Mouse (Mus musculus) lung, embryonic 14.5 days (tissue): Measurements from ENCODE around the gene Agxt. TPM values are rescaled to one million over a fixed set of nuclear protein-coding genes. Genes with fewer than 3 reads are reported as not detected.

Experiments used
- ATAC-seq: fragments of 200-750 bp; cut with Nextera tagmentation; 2 replicates; pipeline ENCODE4 v1.8.0; 2017; ENCODE audit warnings: mild to moderate bottlenecking, moderate TSS enrichment, moderate library complexity; ENCODE audit not compliant: insufficient read depth
- DNase-seq: peaks from one replicate; pipeline ENCODE4 v3.0.0-alpha.2; 2015
- H3K27ac ChIP-seq: fragments of 300-500 bp; sonication (generic); 2 replicates; pipeline ENCODE4 v1.5.1; 2014; ENCODE audit warnings: low read depth, mild to moderate bottlenecking, moderate library complexity
- H3K27me3 ChIP-seq: fragments of 300-500 bp; sonication (generic); 2 replicates; pipeline ENCODE4 v1.6.1; 2014; ENCODE audit warnings: low read length, control low read depth; ENCODE audit not compliant: insufficient read depth
- H3K36me3 ChIP-seq: fragments of 300-500 bp; sonication (generic); 2 replicates; pipeline ENCODE4 v1.6.1; 2014; ENCODE audit warnings: control low read depth; ENCODE audit not compliant: insufficient read depth
- H3K4me1 ChIP-seq: fragments of 300-500 bp; sonication (generic); 2 replicates; pipeline ENCODE4 v1.6.1; 2014; ENCODE audit warnings: antibody characterized with exemption, control low read depth; ENCODE audit not compliant: insufficient read depth
- H3K4me2 ChIP-seq: fragments of 300-500 bp; sonication (generic); 2 replicates; pipeline ENCODE4 v1.6.1; 2014; ENCODE audit warnings: mild to moderate bottlenecking
- H3K4me3 ChIP-seq: fragments of 300-500 bp; sonication (generic); 2 replicates; pipeline ENCODE4 v1.5.1; 2014; ENCODE audit warnings: low read depth, low read length
- H3K9ac ChIP-seq: fragments of 300-500 bp; sonication (generic); 2 replicates; pipeline ENCODE4 v1.6.1; 2014
- H3K9me3 ChIP-seq: fragments of 300-500 bp; sonication (generic); 2 replicates; pipeline ENCODE4 v1.6.1; 2016; ENCODE audit warnings: low read depth, low read length, control low read depth
- CTCF ChIP-seq: IDR thresholded peaks from 2 replicates; pipeline ENCODE4 v1.5.1; 2016; ENCODE audit warnings: antibody characterized with exemption, low read depth
- WGBS: fragments of 180-500 bp; shearing (Covaris S2); extraction: QIAGEN DNeasy Blood & Tissue Kit; methylation state at CpG from one replicate; pipeline ENCODE4 v1.1.7; 2014; 5-methylcytosine and 5-hydroxymethylcytosine counted together
- polyA plus RNA-seq: library from polyadenylated mRNA; unstranded; fragments of >200 nt; fragmentation: Nextera tagmentation; extraction: Ambion mirVana; gene quantifications from 2 replicates; pipeline ENCODE4 v1.2.1, GENCODE M21; 2014

The Agxt gene
- polyA plus RNA-seq, 1 experiment from 2014 or later = not detected

DNA sequence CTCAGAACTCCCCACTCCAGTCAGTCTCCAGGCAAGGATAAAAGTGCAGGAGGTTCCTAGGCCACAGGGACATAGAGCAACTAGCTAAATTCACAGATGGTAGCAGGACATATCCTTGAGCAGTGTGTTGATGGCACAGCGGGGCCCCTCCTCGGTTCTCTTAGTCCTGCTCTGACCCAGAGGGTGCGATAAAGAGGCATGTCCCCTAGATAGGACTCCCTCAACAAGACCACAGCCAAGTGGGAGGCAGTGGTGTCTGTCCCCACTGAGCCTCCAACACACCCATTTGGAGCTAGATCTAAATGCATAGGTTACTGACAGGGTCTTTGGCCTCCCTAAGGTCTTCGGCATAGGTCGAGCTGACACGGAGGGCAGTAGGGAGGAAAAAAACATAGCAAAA, 40.8 kb downstream of the Agxt start:
- H3K4me2 ChIP-seq = peak overlapping the region; percentile 63
- no peak for TF ChIP-seq CTCF
- ATAC-seq (peak; percentile 9; the same call in 1 of the 2 replicates), DNase-seq (peak; percentile 45)
- H3K9me3 ChIP-seq = no peaks in the 10 kb centered on the region
- no peak overlapping the region for H3K9ac ChIP-seq
- H3K27ac ChIP-seq = peak overlapping the region; percentile 96
- no peaks in the 10 kb centered on the region for H3K36me3 ChIP-seq
- no peak overlapping the region for H3K4me3 ChIP-seq
- 7% methylated on average over 6 of the region's 6 CpGs for WGBS
- H3K4me1 ChIP-seq = peaks cover 16% of the 10 kb centered on the region
- no peaks in the 10 kb centered on the region for H3K27me3 ChIP-seq

DNA sequence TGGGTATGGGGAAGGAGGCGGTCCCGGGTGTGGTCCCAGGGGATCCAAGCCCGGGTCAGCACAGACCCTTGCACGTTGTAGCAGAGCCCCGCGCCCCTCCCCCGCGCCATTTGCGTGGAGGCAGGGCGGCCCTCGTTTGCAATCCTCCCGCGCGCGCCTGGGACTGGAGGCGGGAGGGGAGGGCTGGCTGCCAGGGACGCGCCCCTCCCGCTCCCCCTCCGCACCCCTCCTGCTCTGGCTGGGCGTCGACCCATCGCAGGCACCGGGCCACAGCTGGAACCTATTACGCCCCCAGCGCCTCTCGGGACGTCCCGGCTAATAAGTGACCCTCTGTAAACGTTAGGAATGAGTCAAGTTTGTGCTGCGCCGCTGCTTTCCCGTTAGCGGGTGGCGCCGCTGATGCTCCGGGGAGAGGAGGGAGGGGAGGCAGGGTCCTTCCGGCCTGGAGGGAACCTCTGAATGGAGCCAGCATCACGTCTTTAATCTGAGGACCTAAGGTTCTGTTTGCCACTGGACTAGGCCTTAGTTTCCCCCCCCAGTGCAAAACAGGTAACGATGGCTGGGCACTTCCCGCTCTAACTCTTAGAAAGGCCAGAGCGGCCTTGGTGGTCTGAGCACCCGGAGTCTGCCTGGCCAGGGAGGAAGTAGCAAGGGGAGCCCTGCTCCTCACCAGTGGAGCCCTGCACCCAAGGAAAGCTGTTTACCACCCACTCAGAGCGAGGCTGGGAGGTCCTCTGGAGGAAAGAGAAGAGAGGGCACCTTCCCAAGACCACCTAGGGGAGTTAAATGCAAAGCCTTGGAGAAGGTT, 41.7 kb downstream of the Agxt start:
- ATAC-seq (peak; percentile 92), DNase-seq (peak; percentile 94)
- Histone ChIP-seq H3K9me3 (no peaks in the 10 kb centered on the region), H3K36me3 (no peaks in the 10 kb centered on the region), H3K4me2 (peak overlapping the region; percentile 63), H3K4me3 (peak overlapping the region; percentile 26), H3K9ac (peak overlapping the region; percentile 32; the same call in 1 of the 2 replicates), H3K27ac (peak overlapping the region; percentile 96), H3K27me3 (no peaks in the 10 kb centered on the region), H3K4me1 (peaks cover 16% of the 10 kb centered on the region)
- 2% methylated on average over 44 of the region's 44 CpGs for WGBS
- TF ChIP-seq CTCF = no peak

DNA sequence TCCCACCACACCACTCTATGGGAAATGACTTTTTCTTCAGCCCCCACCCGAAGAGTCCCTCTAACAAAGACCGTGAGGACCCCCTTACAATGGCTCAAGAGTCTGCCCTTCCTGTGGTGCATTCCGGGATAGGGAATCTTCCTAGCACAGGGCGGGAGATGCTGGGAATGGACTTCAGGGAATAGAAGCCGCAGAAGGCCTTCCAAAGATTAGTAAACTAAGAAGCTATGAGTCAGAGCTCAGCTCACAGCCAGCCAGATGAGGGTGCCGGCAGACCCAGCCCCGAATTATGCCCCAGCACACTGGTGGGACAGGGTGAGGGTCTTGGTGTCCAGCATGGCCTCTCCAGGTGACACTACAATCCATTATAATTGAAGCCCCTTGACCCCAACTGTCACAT, 47.2 kb downstream of the Agxt start:
- no peak for ATAC-seq
- H3K4me3 ChIP-seq = no peak overlapping the region
- H3K9ac ChIP-seq = no peak overlapping the region
- no peak overlapping the region for H3K4me2 ChIP-seq
- TF ChIP-seq CTCF = no peak
- H3K27me3 ChIP-seq = no peaks in the 10 kb centered on the region
- no peak for DNase-seq
- no peaks in the 10 kb centered on the region for H3K9me3 ChIP-seq
- H3K27ac ChIP-seq = no peak overlapping the region
- 87% methylated on average over 7 of the region's 7 CpGs for whole genome bisulfite sequencing
- no peaks in the 10 kb centered on the region for H3K36me3 ChIP-seq
- H3K4me1 ChIP-seq = peaks cover 6% of the 10 kb centered on the region

DNA sequence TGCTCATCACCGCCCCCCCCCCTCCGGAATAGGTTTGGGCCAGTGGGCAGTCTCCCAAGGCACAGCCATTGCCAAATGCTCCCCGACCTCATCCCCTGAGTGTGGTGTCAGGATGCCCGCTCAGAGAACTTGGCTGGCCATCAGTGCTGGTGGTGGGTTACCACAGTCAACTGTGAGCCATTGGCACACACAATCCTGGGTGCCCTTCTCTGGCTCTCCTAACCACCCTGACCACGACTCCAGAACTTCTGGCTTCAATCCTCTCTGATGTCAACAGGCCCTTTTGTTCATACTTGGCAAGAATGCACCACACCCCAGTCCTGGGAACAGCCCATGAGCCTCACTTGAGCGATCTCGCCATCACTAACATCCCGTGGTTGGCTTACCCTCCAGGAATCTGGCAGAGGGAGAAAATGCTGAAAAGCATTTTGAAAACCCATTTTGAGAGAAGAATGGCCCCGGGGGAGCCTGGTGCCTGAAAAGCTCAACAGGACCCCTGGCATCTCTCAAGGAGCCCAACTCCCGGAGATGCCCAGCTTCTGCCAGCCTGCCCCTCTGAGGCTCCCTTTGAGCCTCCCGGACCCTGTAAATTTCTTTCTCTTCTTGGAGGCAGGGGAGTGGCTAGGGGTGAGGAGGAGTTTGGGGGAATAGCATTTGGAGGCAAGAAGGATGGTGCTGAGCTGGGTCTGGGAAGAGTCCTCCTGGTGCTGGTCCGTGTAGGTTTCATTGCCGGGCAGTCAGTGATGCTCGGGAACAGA, 49.2 kb downstream of the Agxt start:
- Histone ChIP-seq H3K9me3 (no peaks in the 10 kb centered on the region), H3K9ac (no peak overlapping the region), H3K4me1 (no peaks in the 10 kb centered on the region), H3K4me3 (no peak overlapping the region), H3K27ac (no peak overlapping the region), H3K36me3 (no peaks in the 10 kb centered on the region), H3K27me3 (no peaks in the 10 kb centered on the region), H3K4me2 (no peak overlapping the region)
- no peak for TF ChIP-seq CTCF
- DNase-seq (no peak), ATAC-seq (no peak)
- WGBS = 76% methylated on average over 14 of the region's 14 CpGs

DNA sequence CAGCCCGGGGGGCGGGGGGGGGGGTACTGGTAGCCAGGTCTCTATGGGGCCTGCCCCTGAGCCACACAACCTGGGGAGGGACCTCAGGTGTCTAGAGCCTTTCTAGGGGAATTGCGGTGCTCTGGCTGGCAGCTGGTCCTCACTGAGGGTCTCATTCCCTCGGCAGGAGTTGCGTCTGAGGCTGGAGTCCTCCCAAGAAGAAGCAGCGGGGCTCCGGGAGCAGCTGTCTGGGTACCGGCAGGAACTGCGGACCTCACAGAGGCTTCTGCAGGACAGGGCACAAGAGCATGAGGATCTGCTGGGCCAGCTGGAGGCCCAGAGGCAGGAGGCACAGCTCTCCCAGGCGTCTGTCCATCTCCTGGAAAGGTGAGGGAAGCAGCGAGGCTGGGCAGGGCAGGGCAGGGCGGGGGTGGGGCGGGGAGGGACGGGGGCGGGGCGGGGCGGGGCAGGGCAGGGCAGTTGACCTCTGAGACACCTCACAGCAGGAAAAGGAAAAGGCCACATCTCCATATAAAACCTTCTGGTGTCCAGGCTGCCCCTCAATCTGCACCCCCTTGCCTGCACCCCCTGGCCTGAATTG, 55.8 kb downstream of the Agxt start:
- no peak for TF ChIP-seq CTCF
- H3K4me2 ChIP-seq = no peak overlapping the region
- no peak overlapping the region for H3K4me3 ChIP-seq
- no peaks in the 10 kb centered on the region for H3K36me3 ChIP-seq
- no peaks in the 10 kb centered on the region for H3K27me3 ChIP-seq
- DNase-seq = no peak
- no peak overlapping the region for H3K27ac ChIP-seq
- H3K4me1 ChIP-seq = no peaks in the 10 kb centered on the region
- 18% methylated on average over 10 of the region's 17 CpGs for WGBS
- no peak for ATAC-seq
- H3K9me3 ChIP-seq = no peaks in the 10 kb centered on the region
- no peak overlapping the region for H3K9ac ChIP-seq

DNA sequence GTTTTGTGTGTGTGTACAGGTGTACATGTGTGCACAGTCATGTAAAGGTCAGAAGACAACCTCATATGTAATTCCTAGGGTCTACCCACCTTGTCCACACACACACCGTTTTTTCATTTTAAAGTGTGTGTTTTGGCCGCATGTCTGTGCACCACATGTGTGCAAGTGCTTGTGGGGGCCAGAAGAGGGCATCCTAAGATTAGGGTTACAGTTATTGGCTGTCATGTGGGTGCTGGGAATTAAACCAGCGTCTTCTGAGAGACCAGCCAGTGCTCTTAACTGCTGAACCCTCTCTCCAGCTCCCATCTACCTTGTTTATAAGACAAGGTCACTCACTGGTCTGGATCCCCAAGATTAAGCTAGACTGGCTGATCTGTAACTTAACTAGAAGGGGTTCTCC, 59.9 kb downstream of the Agxt start:
- no peak overlapping the region for H3K4me2 ChIP-seq
- ATAC-seq = no peak
- H3K9ac ChIP-seq = no peak overlapping the region
- no peak for DNase-seq
- no peaks in the 10 kb centered on the region for H3K9me3 ChIP-seq
- H3K36me3 ChIP-seq = no peaks in the 10 kb centered on the region
- H3K27me3 ChIP-seq = no peaks in the 10 kb centered on the region
- 82% methylated on average over 3 of the region's 3 CpGs for WGBS
- no peak overlapping the region for H3K4me3 ChIP-seq
- no peak overlapping the region for H3K27ac ChIP-seq
- no peaks in the 10 kb centered on the region for H3K4me1 ChIP-seq
- no peak for TF ChIP-seq CTCF

Other genes starting within 250 kb of the Agxt start
- 0.20 and 0.41 TPM in 2 replicates for gene Ankmy1, start 232.3 kb upstream of the Agxt start, polyA plus RNA-seq
- 6.9 and 8.9 TPM in 2 replicates for gene Dusp28, start 228.3 kb upstream of the Agxt start, polyA plus RNA-seq
- gene Rnpepl1, start 224.5 kb upstream of the Agxt start, polyA plus RNA-seq = 34.8 and 43.3 TPM in 2 replicates
- gene Capn10, start 200.9 kb upstream of the Agxt start, polyA plus RNA-seq = 22.2 and 26.8 TPM in 2 replicates
- 0.19 and 0.50 TPM in 2 replicates for gene Gpr35, start 184.4 kb upstream of the Agxt start, polyA plus RNA-seq
- gene Aqp12, start 128.9 kb upstream of the Agxt start, polyA plus RNA-seq = not detected in 2 replicates
- 8.6 and 11.2 TPM in 2 replicates for gene Kif1a, start 33.3 kb upstream of the Agxt start, polyA plus RNA-seq
- gene 2310007B03Rik, start 25.7 kb downstream of the Agxt start, polyA plus RNA-seq = 9.5 TPM in 2 replicates
- 2.8 and 3.7 TPM in 2 replicates for gene Crocc2, start 33.5 kb downstream of the Agxt start, polyA plus RNA-seq
- 27.8 and 30.1 TPM in 2 replicates for gene Sned1, start 100.6 kb downstream of the Agxt start, polyA plus RNA-seq
- gene Mterf4, start 170.7 kb downstream of the Agxt start, polyA plus RNA-seq = 27.1 and 28.2 TPM in 2 replicates
- gene Ppp1r7, start 207.6 kb downstream of the Agxt start, polyA plus RNA-seq = 69.5 and 76.5 TPM in 2 replicates
- 20.0 and 20.9 TPM in 2 replicates for gene Pask, start 208.2 kb downstream of the Agxt start, polyA plus RNA-seq
- 0.08 and 0.51 TPM in 2 replicates for gene Ano7, start 238.7 kb downstream of the Agxt start, polyA plus RNA-seq